Mouse (Mus musculus) MEL (cell line): ENCODE data around the gene Mylk. TPM values are rescaled to one million over a fixed set of nuclear protein-coding genes. Genes with fewer than 3 reads are reported as not detected.

Experiments used
- DNase-seq: peaks from one replicate; pipeline ENCODE4 v3.0.0; 2011; ENCODE audit warnings: low read depth, low spot score
- H3K27ac ChIP-seq: 2 replicates; pipeline ENCODE4 v1.5.1; 2012; ENCODE audit warnings: low read depth, mild to moderate bottlenecking, control low read depth, low read length, moderate library complexity; ENCODE audit not compliant: control insufficient read depth
- H3K27me3 ChIP-seq, 2 experiments: fragments of 150-350 bp in 1 of 2; sonication (generic) in 1 of 2; 2 replicates each; pipeline ENCODE4 v1.6.1; 2012; ENCODE audit warnings: low read length in 2 of 2, mild to moderate bottlenecking in 2 of 2, improper control_type of control experiment in 1 of 2, moderate library complexity in 1 of 2; ENCODE audit not compliant: insufficient read depth in 2 of 2, control insufficient read depth in 1 of 2
- H3K36me3 ChIP-seq, 2 experiments: 2 replicates each; pipeline ENCODE4 v1.6.1; 2012 to 2014; ENCODE audit warnings: low read length in 2 of 2, improper control_type of control experiment in 1 of 2, inconsistent platforms in 1 of 2, mild to moderate bottlenecking in 1 of 2; ENCODE audit not compliant: insufficient read depth in 2 of 2, control insufficient read depth in 1 of 2
- H3K4me1 ChIP-seq, 2 experiments: fragments of 150-350 bp in 1 of 2; sonication (generic) in 1 of 2; 2 replicates each; pipeline ENCODE4 v1.6.1; 2012; ENCODE audit warnings: low read length in 2 of 2, improper control_type of control experiment in 1 of 2, mild to moderate bottlenecking in 1 of 2; ENCODE audit not compliant: insufficient read depth in 2 of 2, control insufficient read depth in 1 of 2
- H3K4me3 ChIP-seq, 2 experiments: fragments of 150-350 bp in 1 of 2; sonication (generic) in 1 of 2; 2 replicates each; pipeline ENCODE4 v1.5.1; 2012; ENCODE audit warnings: low read depth in 2 of 2, low read length in 2 of 2, mild to moderate bottlenecking in 2 of 2, moderate library complexity in 2 of 2, control low read depth in 1 of 2, improper control_type of control experiment in 1 of 2; ENCODE audit not compliant: control insufficient read depth in 1 of 2, insufficient read depth in 1 of 2
- H3K79me2 ChIP-seq: 2 replicates; pipeline ENCODE4 v1.6.1; 2012; ENCODE audit warnings: mild to moderate bottlenecking, low read length, moderate library complexity; ENCODE audit not compliant: control insufficient read depth, poor library complexity, insufficient read depth
- H3K9ac ChIP-seq: 2 replicates; pipeline ENCODE4 v1.6.1; 2012; ENCODE audit warnings: low read depth, mild to moderate bottlenecking, control low read depth, low read length, moderate library complexity; ENCODE audit not compliant: control insufficient read depth, poor library complexity, severe bottlenecking
- H3K9me3 ChIP-seq: fragments of 150-350 bp; sonication (generic); replicated peaks from 2 replicates; pipeline ENCODE4 v1.6.1; 2012; ENCODE audit warnings: mild to moderate bottlenecking, low read length, improper control_type of control experiment, moderate library complexity; ENCODE audit not compliant: insufficient read depth
- BHLHE40 ChIP-seq: IDR thresholded peaks from 2 replicates; pipeline ENCODE4 v1.6.1; 2012; ENCODE audit warnings: low read depth, mild to moderate bottlenecking, inconsistent platforms, low read length, improper control_type of control experiment, borderline replicate concordance
- CHD1 ChIP-seq: IDR thresholded peaks from 2 replicates; pipeline ENCODE4 v1.6.1; 2012; ENCODE audit warnings: low read depth, mild to moderate bottlenecking, inconsistent platforms, low read length, improper control_type of control experiment
- CHD2 ChIP-seq: IDR thresholded peaks from 2 replicates; pipeline ENCODE4 v1.6.1; 2011; ENCODE audit warnings: low read length, improper control_type of control experiment
- ELF1 ChIP-seq: IDR thresholded peaks from 2 replicates; pipeline ENCODE4 v1.6.1; 2014; ENCODE audit warnings: low read depth, mild to moderate bottlenecking, inconsistent platforms, low read length, improper control_type of control experiment, moderate library complexity
- EP300 ChIP-seq, 2 experiments: IDR thresholded peaks; 2 replicates each; pipeline ENCODE4 v1.6.1; 2011; ENCODE audit warnings: improper control_type of control experiment in 2 of 2, low read length in 2 of 2, low read depth in 1 of 2, mild to moderate bottlenecking in 1 of 2
- ETS1 ChIP-seq: IDR thresholded peaks from 2 replicates; pipeline ENCODE4 v1.6.1; 2012; ENCODE audit warnings: low read depth, mild to moderate bottlenecking, inconsistent platforms, low read length, improper control_type of control experiment, moderate library complexity
- GABPA ChIP-seq: IDR thresholded peaks from 2 replicates; pipeline ENCODE4 v1.6.1; 2012; ENCODE audit warnings: low read depth, mild to moderate bottlenecking, inconsistent platforms, low read length, improper control_type of control experiment, moderate library complexity
- MAX ChIP-seq: IDR thresholded peaks from 2 replicates; pipeline ENCODE4 v1.6.1; 2011; ENCODE audit warnings: low read length, improper control_type of control experiment
- MAZ ChIP-seq: IDR thresholded peaks from 2 replicates; pipeline ENCODE4 v1.6.1; 2012; ENCODE audit warnings: low read depth, mild to moderate bottlenecking, inconsistent platforms, low read length, improper control_type of control experiment
- MXI1 ChIP-seq: IDR thresholded peaks from 2 replicates; pipeline ENCODE4 v1.6.1; 2011; ENCODE audit warnings: mild to moderate bottlenecking, low read depth, low read length, improper control_type of control experiment
- MYB ChIP-seq: IDR thresholded peaks from 2 replicates; pipeline ENCODE4 v1.6.1; 2011; ENCODE audit warnings: mild to moderate bottlenecking, low read depth, low read length, improper control_type of control experiment
- NELFE ChIP-seq: IDR thresholded peaks from 2 replicates; pipeline ENCODE4 v1.6.1; 2011; ENCODE audit warnings: low read depth, low read length, improper control_type of control experiment
- NRF1 ChIP-seq: IDR thresholded peaks from 2 replicates; pipeline ENCODE4 v1.6.1; 2014; ENCODE audit warnings: low read depth, mild to moderate bottlenecking, inconsistent platforms, low read length, improper control_type of control experiment, moderate library complexity; ENCODE audit not compliant: poor library complexity, insufficient read depth, severe bottlenecking
- POLR2AphosphoS5 ChIP-seq: IDR thresholded peaks from 2 replicates; pipeline ENCODE4 v1.6.1; 2012; ENCODE audit warnings: low read depth, borderline replicate concordance, mild to moderate bottlenecking, inconsistent platforms, low read length, moderate library complexity, mixed read lengths
- RAD21 ChIP-seq: IDR thresholded peaks from 2 replicates; pipeline ENCODE4 v1.6.1; 2011; ENCODE audit warnings: mild to moderate bottlenecking, low read depth, low read length, improper control_type of control experiment
- SMC3 ChIP-seq: IDR thresholded peaks from 2 replicates; pipeline ENCODE4 v1.6.1; 2011; ENCODE audit warnings: low read depth, low read length, improper control_type of control experiment
- TAL1 ChIP-seq: IDR thresholded peaks from 2 replicates; pipeline ENCODE4 v1.6.1; 2012; ENCODE audit warnings: mild to moderate bottlenecking, inconsistent platforms, low read length, moderate library complexity, mixed read lengths
- TBP ChIP-seq: IDR thresholded peaks from 2 replicates; pipeline ENCODE4 v1.8.0; 2011; ENCODE audit warnings: low read depth, low read length, improper control_type of control experiment
- ZKSCAN1 ChIP-seq: IDR thresholded peaks from 2 replicates; pipeline ENCODE4 v1.6.1; 2012; ENCODE audit warnings: low read depth, mild to moderate bottlenecking, inconsistent platforms, low read length, improper control_type of control experiment, moderate library complexity
- polyA plus RNA-seq, 2 experiments: library from polyadenylated mRNA; stranded (reverse) in 1 of 2; unstranded in 1 of 2; fragments of >175 nt in 1 of 2; fragments of >200 nt in 1 of 2; gene quantifications; 2 replicates each; pipeline versions ENCODE4 v1.2.1 to v1.2.4; 2012; ENCODE audit warnings: low replicate concordance in 2 of 2, low read depth in 1 of 2; ENCODE audit not compliant: insufficient read length in 2 of 2, insufficient read depth in 1 of 2, missing spikeins in 1 of 2
- total RNA-seq: library from RNA; depleted of rRNA; stranded (reverse); fragments of 300-350 nt; gene quantifications from 2 replicates; pipeline ENCODE4 v1.2.3, GENCODE M21; 2012

The Mylk gene
- total and polyA plus RNA-seq, 3 experiments: not detected

- no peak overlapping the region for H3K4me3 ChIP-seq
- DNase-seq: no peak
- H3K36me3 ChIP-seq: peaks cover 0 to 2% of the 10 kb centered on the region in 2 experiments; a peak in 1 of 4 replicates
- no peak overlapping the region for H3K27ac ChIP-seq
- H3K9me3 ChIP-seq: no peaks in the 10 kb centered on the region
- H3K27me3 ChIP-seq: no peaks in the 10 kb centered on the region
- H3K79me2 ChIP-seq: no peaks in the 10 kb centered on the region
- no peaks in the 10 kb centered on the region for H3K4me1 ChIP-seq
- TF ChIP-seq MAZ (no peak), ETS1 (no peak), NELFE (no peak), TAL1 (no peak), CHD1 (no peak), MXI1 (no peak), CHD2 (no peak), ZKSCAN1 (no peak), NRF1 (no peak), GABPA (no peak), POLR2AphosphoS5 (no peak), SMC3 (no peak), RAD21 (no peak), ELF1 (no peak), EP300 (IDR thresholded peaks at IDR 0.05; ENCODE audit: low read depth in 1 of 2, low read length in 2 of 2) (no peak)
- TF ChIP-seq, all 39 proteins: peak for 0
- H3K9ac ChIP-seq: no peak overlapping the region
Measured at GRCm38 (mm10) chr16:35040154-35040553, 295.1 kb downstream of the Mylk start.

GRCm38 (mm10) chr16:35041001-35041400, 296.0 kb downstream of the Mylk start:
- Histone ChIP-seq H3K36me3 (peaks cover 0 to 2% of the 10 kb centered on the region in 2 experiments; a peak in 1 of 4 replicates), H3K79me2 (no peaks in the 10 kb centered on the region), H3K27me3 (no peaks in the 10 kb centered on the region), H3K27ac (no peak overlapping the region), H3K4me1 (no peaks in the 10 kb centered on the region), H3K4me3 (no peak overlapping the region), H3K9me3 (no peaks in the 10 kb centered on the region), H3K9ac (no peak overlapping the region)
- TF ChIP-seq BHLHE40 (no peak), GABPA (no peak), EP300 (IDR thresholded peaks at IDR 0.05; ENCODE audit: low read depth in 1 of 2, low read length in 2 of 2) (no peak), POLR2AphosphoS5 (no peak), MAZ (no peak), TBP (no peak), MAX (no peak), SMC3 (no peak), MYB (no peak)
- DNase-seq: no peak
